Mouse (Mus musculus): ENCODE results near the gene Nob1.

The Nob1 gene

GRCm38 (mm10) chr8:107386171-107386570 lies 38.7 kb downstream of the Nob1 start:
- DNase-seq (ENCODE audit: low read depth, low spot score) = no peak

- no peak for DNase-seq (ENCODE audit: low read depth, low spot score)
These were observed 39.8 kb downstream of the Nob1 start for GRCm38 (mm10) chr8:107385063-107385462.

GRCm38 (mm10) chr8:107384651-107385050 lies 40.2 kb downstream of the Nob1 start:
- DNase-seq (ENCODE audit: low read depth, low spot score) = no peak

DNA sequence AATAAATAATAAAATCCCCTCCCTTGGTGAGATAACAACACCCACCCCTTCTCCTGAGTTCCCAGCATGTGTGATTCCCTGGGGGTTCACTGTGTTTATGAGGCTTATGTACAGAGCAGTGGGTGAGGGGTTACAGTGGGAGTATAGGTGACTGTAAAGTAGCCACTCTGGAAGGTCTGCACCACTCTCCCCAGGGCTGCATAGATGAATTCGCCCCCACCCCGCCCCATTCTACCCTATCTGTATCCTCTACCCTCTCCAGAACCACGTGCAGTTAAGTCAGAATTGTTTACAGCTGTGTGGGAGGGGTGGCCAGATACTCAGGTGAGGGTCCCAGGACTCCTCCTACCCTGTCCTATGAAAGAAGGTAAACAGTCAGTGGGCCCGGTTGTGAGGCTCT lies 42.0 kb downstream of the Nob1 start:
- no peak for DNase-seq (ENCODE audit: low read depth, low spot score)

DNA sequence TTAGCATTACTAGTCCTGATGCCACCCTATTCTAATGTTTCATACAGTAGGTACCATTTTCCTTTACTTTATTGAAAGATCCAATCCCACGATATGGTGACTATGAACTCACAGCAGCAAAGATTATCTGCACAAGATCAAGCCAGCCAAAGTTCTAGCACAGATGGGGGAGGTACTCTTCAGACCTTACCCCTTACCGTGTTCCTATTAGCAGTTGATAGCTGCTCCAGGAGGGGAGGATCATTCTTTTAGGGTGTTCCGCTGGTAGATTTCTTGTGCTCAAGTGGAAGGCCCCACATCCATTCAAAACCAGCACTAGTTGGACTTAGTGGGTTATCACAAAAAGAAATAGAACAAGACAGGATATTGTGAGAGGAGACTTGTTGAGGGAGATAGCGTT lies 43.2 kb downstream of the Nob1 start:
- no peak for DNase-seq (ENCODE audit: low read depth, low spot score)

DNA sequence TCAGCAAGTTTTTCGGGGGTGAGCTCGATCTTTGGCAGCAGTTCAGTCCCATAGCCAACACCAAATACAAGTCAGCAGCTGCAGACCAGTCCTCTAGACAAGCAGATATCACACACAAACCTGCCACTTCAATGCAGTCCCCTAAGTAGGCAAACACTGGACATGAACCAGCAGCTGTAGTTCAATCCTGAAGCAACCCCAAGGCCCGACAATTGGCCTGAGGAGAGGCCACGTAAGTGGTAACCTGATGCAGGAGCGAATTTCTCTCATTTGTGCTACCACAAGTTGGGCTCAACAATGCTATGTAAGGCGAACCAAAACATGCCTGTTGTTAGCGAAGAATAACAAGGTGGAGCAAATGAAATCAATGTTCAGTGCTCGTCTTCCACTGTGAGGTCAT lies 44.1 kb downstream of the Nob1 start:
- no peak for DNase-seq (ENCODE audit: low read depth, low spot score)

DNA sequence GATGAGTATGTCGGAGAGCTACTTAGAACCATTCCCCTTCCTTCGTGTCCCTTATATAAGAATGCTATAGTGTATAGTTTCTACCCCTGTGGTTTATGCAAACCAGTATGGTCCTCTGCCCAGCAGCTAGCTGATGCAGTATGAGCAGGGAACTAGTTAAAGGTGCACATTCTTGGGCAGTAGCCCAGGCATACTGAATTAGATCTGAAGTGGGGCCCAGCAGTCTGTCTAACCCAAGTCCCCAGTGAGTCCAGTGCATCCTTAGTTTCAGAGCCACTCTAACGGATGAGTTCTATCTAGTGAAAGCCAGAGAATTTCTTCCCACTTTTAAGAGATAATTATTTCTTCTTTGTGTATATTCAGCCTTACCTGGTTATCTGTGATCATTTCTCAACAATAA lies 47.5 kb downstream of the Nob1 start:
- DNase-seq (ENCODE audit: low read depth, low spot score) = no peak

DNA sequence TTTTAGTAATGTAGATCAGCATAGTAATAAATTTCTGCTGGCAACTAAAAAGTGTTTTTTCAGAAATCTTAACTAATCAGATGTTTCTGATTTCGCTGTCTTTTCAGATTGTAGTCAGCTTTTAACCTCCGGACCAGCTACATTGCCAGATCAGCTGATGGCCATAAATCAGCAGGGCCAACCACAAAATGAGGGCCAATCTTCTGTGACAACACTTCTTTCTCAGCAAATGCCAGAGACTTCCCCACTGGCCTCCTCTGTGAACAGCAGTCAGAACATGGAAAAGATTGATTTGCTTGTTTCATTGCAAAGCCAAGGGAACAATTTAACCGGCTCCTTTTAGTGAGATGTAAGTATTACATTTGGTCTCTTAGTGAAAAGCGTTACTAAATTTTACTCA lies 54.5 kb downstream of the Nob1 start:
- DNase-seq (ENCODE audit: low read depth, low spot score) = no peak

Measured in mesoderm, embryonic 11.5 days (tissue).